8 mouse cellular contexts compared by ENCODE assay signal in genomic region chr11:51763955-51764354, GRCm38 (mm10). TPM values are rescaled to one million over a fixed set of nuclear protein-coding genes. Genes with fewer than 3 reads are reported as not detected.
DNase-seq lines count a peak whose midpoint lies in the region; ATAC-seq and TF ChIP-seq lines count a peak whose summit lies in the region.

No protein-coding gene starts in this region.

- dilution Hi-C loops in CH12.LX (cut with MboI; ENCODE audit: extremely low pct_ligation_motif_present, extremely low pct_unique_long_range_greater_than_20kb, low sequenced_read_pairs) = no loop called here

- TF ChIP-seq EP300 in CH12.LX (IDR thresholded peaks at IDR 0.05; ENCODE audit: low read length) = no peak

- no peak for TF ChIP-seq POLR2A in CH12.LX (IDR thresholded peaks at IDR 0.05; ENCODE audit: low read depth, low read length)

- no peaks in the 10 kb centered on the region for H3K27me3 ChIP-seq in CH12.LX (replicated peaks)
- H3K27me3 ChIP-seq in heart, embryonic 16.5 days (ENCODE audit: control insufficient read depth, insufficient read depth, low read length) = no peaks in the 10 kb centered on the region

- no peak for TF ChIP-seq CTCF in gastrocnemius, adult 2 months (IDR thresholded peaks at IDR 0.05)
- TF ChIP-seq CTCF in CH12.LX (conservative IDR thresholded peaks at IDR 0.05 in 1 of 2, IDR thresholded peaks at IDR 0.05 in 1 of 2; ENCODE audit: low read depth in 2 of 2, low read length in 2 of 2) = no peak

- ATAC-seq in heart, embryonic 16.5 days (replicated peaks; ENCODE audit: extremely low read depth, insufficient read depth, low FRiP score) = no peak

- peak overlapping the region; percentile 89 for H3K9ac ChIP-seq in CH12.LX (ENCODE audit: insufficient read depth, low read depth)
- peak overlapping the region; percentile 76 for H3K9ac ChIP-seq in heart, embryonic 16.5 days (ENCODE audit: low read length)

- no peaks in the 10 kb centered on the region for H3K9me3 ChIP-seq in CH12.LX (replicated peaks; ENCODE audit: low read length)
- H3K9me3 ChIP-seq in heart, embryonic 16.5 days (replicated peaks; ENCODE audit: control insufficient read depth, low read length) = no peaks in the 10 kb centered on the region

- 4% methylated on average over 13 of the region's 13 CpGs for WGBS in heart, embryonic 16.5 days
- 8% methylated on average over 13 of the region's 13 CpGs for WGBS in macrophage (ENCODE audit: missing documents)

- H3K4me2 ChIP-seq in CH12.LX (ENCODE audit: insufficient read depth, low read depth, poor library complexity, severe bottlenecking) = peak overlapping the region; percentile 100
- H3K4me2 ChIP-seq in heart, embryonic 16.5 days (ENCODE audit: low read depth, low read length) = peak overlapping the region; percentile 76

- intact Hi-C loops in gastrocnemius, adult 2 months (cut with DNase I) = loop anchor here (5.0 kb wide), 1 partner anchor 238 kb away; the partner anchor contains the start of genes Cdkl3 and Ube2b

- H3K36me3 ChIP-seq in CH12.LX (replicated peaks in 1 of 2; ENCODE audit: control insufficient read depth in 1 of 2, insufficient read depth in 1 of 2, low read length in 1 of 2) (peaks cover 0 to 27% of the 10 kb centered on the region in 2 experiments), macrophage (ENCODE audit: inconsistent target) (no peaks in the 10 kb centered on the region)
- no peaks in the 10 kb centered on the region for H3K36me3 ChIP-seq in heart, embryonic 16.5 days (ENCODE audit: control insufficient read depth, insufficient read depth)

- in situ Hi-C loops in CH12.LX (cut with MboI; ENCODE audit: low pct_ligation_motif_present, low pct_unique_long_range_greater_than_20kb, low sequenced_read_pairs) = no loop called here

- peak overlapping the region; percentile 89 for H3K4me3 ChIP-seq in gastrocnemius, adult 2 months
- peak overlapping the region; percentile 80 to 100 (median 93) for H3K4me3 ChIP-seq in CH12.LX (replicated peaks in 1 of 3; ENCODE audit: low read depth in 2 of 3, low read length in 2 of 3, poor library complexity in 1 of 3)
- peak overlapping the region; percentile 68 for H3K4me3 ChIP-seq in heart, embryonic 16.5 days (ENCODE audit: low read length)
- peak overlapping the region; percentile 100 for H3K4me3 ChIP-seq in macrophage (ENCODE audit: inconsistent target)

- H3K4me1 ChIP-seq in CH12.LX (ENCODE audit: control insufficient read depth in 1 of 2, insufficient read depth in 2 of 2) = peaks cover 17 to 69% of the 10 kb centered on the region in 2 experiments
- peaks cover 7% of the 10 kb centered on the region for H3K4me1 ChIP-seq in heart, embryonic 16.5 days (ENCODE audit: control insufficient read depth, insufficient read depth, low read length)

- TF ChIP-seq RAD21 in CH12.LX (IDR thresholded peaks at IDR 0.05; ENCODE audit: low read depth, low read length) = no peak

- no peak for DNase-seq in gastrocnemius, adult 2 months
- no peak for DNase-seq in gastrocnemius, postnatal 4 days (ENCODE audit: low spot score in 2 of 2)
- no peak for DNase-seq in CH12.LX (ENCODE audit: extremely low read depth)
- DNase-seq in right cerebral cortex, postnatal 14 days = no peak
- no peak for DNase-seq in urinary bladder, postnatal 36 days (ENCODE audit: low spot score in 2 of 2)
- no peak for DNase-seq in cerebellum, adult 11-12 months

- peaks cover 46% of the 10 kb centered on the region for H3K79me2 ChIP-seq in CH12.LX (replicated peaks; ENCODE audit: control insufficient read depth, extremely low read depth, insufficient read depth, poor library complexity, severe bottlenecking)
- H3K79me2 ChIP-seq in macrophage (ENCODE audit: inconsistent target) = peaks cover 55% of the 10 kb centered on the region

- H3K27ac ChIP-seq in gastrocnemius, adult 2 months = peak overlapping the region; percentile 99
- H3K27ac ChIP-seq in CH12.LX (ENCODE audit: insufficient read depth, low read depth) (no peak overlapping the region), macrophage (peak overlapping the region; percentile 61)
- H3K27ac ChIP-seq in heart, embryonic 16.5 days (ENCODE audit: low read length) = no peak overlapping the region

TF ChIP-seq in CH12.LX, 34 proteins besides CTCF, POLR2A, EP300 and RAD21:
- no peak for TF ChIP-seq ZKSCAN1 (IDR thresholded peaks at IDR 0.05; ENCODE audit: borderline replicate concordance, low read depth, low read length)
- TF ChIP-seq IRF4 (IDR thresholded peaks at IDR 0.05; ENCODE audit: low read depth, low read length) = no peak
- TF ChIP-seq MAX (IDR thresholded peaks at IDR 0.05; ENCODE audit: low read length) = no peak

RNA-seq across cellular contexts. Expression of gene Sar1b, which starts 0.5 kb away (rescaled TPM):
- 100 to 1,000 TPM; 439 to 509 TPM for total RNA-seq in gastrocnemius, adult 2 months (2021)
- 10 to 100 TPM; 68.2 to 70.9 TPM for total RNA-seq in gastrocnemius, postnatal 4 days (2021)
- 79.3 and 91.9 TPM in 2 replicates for total RNA-seq in CH12.LX (2012; rRNA removed)
- 258 and 264 TPM in 2 replicates for total RNA-seq in CH12.LX (2014; rRNA removed)
- polyA plus RNA-seq in CH12.LX (2012; ENCODE audit: insufficient read length, low read depth) = 129 and 171 TPM in 2 replicates
- polyA plus RNA-seq in heart, embryonic 16.5 days (2015; fragmentation: Nextera tagmentation; extraction: Ambion mirVana) = 136 and 138 TPM in 2 replicates
- total RNA-seq in macrophage (2018; cell fraction: chromatin; rRNA removed) = 10 to 100 TPM in 9 of 26 experiments, 1 to 10 TPM in 17; 3.8 to 13.4 (median 8.6) TPM
- total RNA-seq in macrophage (2018; cell fraction: cytosol; rRNA removed) = 10 to 100 TPM; 56.1 to 87.5 (median 72.9) TPM
- total RNA-seq in macrophage (2018; cell fraction: nucleus; rRNA removed) = 10 to 100 TPM; 12.0 to 43.5 (median 28.1) TPM
- 56.1 to 92.5 TPM (median 74.9 TPM) in 3 replicates for polyA plus RNA-seq in macrophage (2018)

RNA-seq across cellular contexts. Expression of gene Sec24a, which starts 0.5 kb away (rescaled TPM):
- total RNA-seq in gastrocnemius, adult 2 months (2021) = 10 to 100 TPM; 41.1 to 56.0 TPM
- 10 to 100 TPM; 23.4 to 28.3 TPM for total RNA-seq in gastrocnemius, postnatal 4 days (2021)
- total RNA-seq in CH12.LX (2012; rRNA removed) = 6.3 and 7.2 TPM in 2 replicates
- 4.6 and 5.5 TPM in 2 replicates for total RNA-seq in CH12.LX (2014; rRNA removed)
- 12.0 and 16.8 TPM in 2 replicates for polyA plus RNA-seq in CH12.LX (2012; ENCODE audit: insufficient read length, low read depth)
- polyA plus RNA-seq in heart, embryonic 16.5 days (2015; fragmentation: Nextera tagmentation; extraction: Ambion mirVana) = 9.7 and 10.7 TPM in 2 replicates
- 100 to 1,000 TPM in 7 of 26 experiments, 10 to 100 TPM in 19; 36.8 to 221 (median 73.2) TPM for total RNA-seq in macrophage (2018; cell fraction: chromatin; rRNA removed)
- 10 to 100 TPM; 16.6 to 39.5 (median 24.1) TPM for total RNA-seq in macrophage (2018; cell fraction: cytosol; rRNA removed)
- 100 to 1,000 TPM in 4 of 26 experiments, 10 to 100 TPM in 22; 32.4 to 175 (median 54.4) TPM for total RNA-seq in macrophage (2018; cell fraction: nucleus; rRNA removed)
- polyA plus RNA-seq in macrophage (2018) = 10.7 to 11.3 TPM (median 10.9 TPM) in 3 replicates

Comparison
In these comparisons a context has a peak if more than half of its experiments do, and no peak if none do; other contexts are left out.
1. H3K27ac ChIP-seq: peak in gastrocnemius, adult 2 months (single experiment) and macrophage (single experiment); none in CH12.LX (single experiment) and heart, embryonic 16.5 days (single experiment).
2. Peak in every context shown above with its lines, with median percentiles within 50 percentile points of each other: H3K4me3 ChIP-seq.